Mouse (Mus musculus) 3134 (cell line): ENCODE results near the gene Olfr606.
"Not testable (repeated sequence)": the region's sequence is repeated elsewhere in the genome, so short reads cannot be mapped to it uniquely, and the experiment has no call there.

ENCODE experiments used
- DNase-seq: peaks from one replicate; pipeline ENCODE4 v3.0.0-alpha.2; 2011; ENCODE audit warnings: low spot score; ENCODE audit not compliant: insufficient read length; ENCODE audit errors: extremely low read depth

The Olfr606 gene

GRCm38 (mm10) chr7:103448746-103449145 is at the start of gene Olfr606:
Gene Olfr606 (plus strand): TSS chr7:103449046.
- DNase-seq: no peak

GRCm38 (mm10) chr7:103406521-103407055 is 42.3 kb upstream of the Olfr606 start:
- DNase-seq: not testable (repeated sequence)

GRCm38 (mm10) chr7:103414772-103415171 is 34.1 kb upstream of the Olfr606 start, which contains the start of gene Usp17lc:
Gene Usp17lc (plus strand): TSS chr7:103415072.
- DNase-seq: not testable (repeated sequence)

GRCm38 (mm10) chr7:103445339-103445738 is 3.5 kb upstream of the Olfr606 start, which contains the start of gene Olfr605:
Gene Olfr605 (minus strand): TSS chr7:103445439.
- DNase-seq: no peak

DNA sequence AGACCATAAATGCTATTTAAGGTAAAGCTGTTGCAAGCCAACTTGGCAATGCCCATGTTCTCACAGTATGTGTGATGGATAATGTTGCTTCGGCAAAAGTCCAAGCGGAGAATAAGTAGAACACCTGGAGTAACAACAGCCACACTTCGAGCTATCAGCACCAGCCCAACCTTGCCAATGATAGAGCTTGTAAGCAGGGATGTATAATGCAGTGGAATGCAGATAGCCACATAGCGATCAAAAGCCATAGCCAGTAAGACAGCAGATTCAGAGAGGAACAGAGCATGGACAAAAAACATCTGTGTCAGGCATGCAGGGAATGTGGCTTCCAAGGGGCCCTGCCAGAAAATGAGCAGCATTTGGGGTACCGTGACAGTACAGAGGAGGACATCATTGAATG is 11.7 kb downstream of the Olfr606 start:
- no peak for DNase-seq

DNA sequence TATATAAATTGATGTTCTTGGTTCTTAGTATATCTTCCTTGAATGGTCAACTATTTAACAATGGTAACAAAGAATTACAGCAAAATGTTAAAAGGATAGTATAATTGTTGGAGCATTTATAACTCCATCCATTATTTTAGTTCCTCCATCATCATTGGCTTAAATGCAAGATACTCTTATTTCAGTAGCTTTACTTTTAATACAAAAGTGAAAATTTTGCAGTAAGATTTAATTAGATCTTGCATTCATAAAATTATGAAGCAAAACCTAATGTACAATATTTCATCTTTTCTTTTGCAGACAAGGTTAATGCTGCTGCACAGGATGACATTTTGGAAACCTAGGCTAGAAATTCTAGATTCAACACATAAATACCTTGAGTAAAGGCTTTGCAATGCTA is 20.7 kb downstream of the Olfr606 start, which contains the start of gene Olfr608:
TSS of gene Olfr608 (plus strand) at position 301 of the 400 bp plus-strand sequence.
- no peak for DNase-seq

DNA sequence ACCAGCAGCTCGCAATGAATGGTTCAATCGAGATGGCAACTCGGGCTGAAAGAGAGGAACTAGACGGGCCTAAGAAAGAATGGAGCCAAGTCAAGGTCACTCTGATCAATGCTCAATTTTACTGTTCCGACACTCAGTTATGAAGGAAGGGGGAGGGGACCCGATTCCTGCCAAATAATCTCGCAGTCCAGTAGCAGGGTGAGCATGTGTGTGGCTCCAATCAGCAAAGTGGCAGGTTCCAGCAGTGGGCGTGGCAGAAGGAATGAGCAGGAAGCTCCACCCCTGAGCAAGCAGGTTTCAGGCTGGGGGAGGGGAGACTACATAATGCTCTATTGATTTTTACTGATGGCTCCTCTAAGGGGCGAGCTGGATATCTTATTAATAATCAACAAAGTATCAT is 28.3 kb downstream of the Olfr606 start:
- not testable (repeated sequence) for DNase-seq

GRCm38 (mm10) chr7:103497962-103498361 is 49.1 kb downstream of the Olfr606 start, which contains the start of gene Olfr609:
Gene Olfr609 (minus strand): TSS chr7:103498062.
- no peak for DNase-seq
